Mouse (Mus musculus): ENCODE measurements around the gene Bach2. TPM values are rescaled to one million over a fixed set of nuclear protein-coding genes. Genes with fewer than 3 reads are reported as not detected.

Bach2 gene
- polyA plus RNA-seq, 1 experiment from 2014 or later = 7.7 TPM

- H3K9me3 ChIP-seq (replicated peaks) = no peaks in the 10 kb centered on the region
- H3K27me3 ChIP-seq (ENCODE audit: low read depth, poor library complexity, severe bottlenecking) = no peaks in the 10 kb centered on the region
- H3K27ac ChIP-seq (replicated peaks) = no peak overlapping the region
- no peak for DNase-seq (ENCODE audit: low spot score)
- WGBS = 91% methylated on average over 2 of the region's 2 CpGs
- H3K4me3 ChIP-seq = no peak overlapping the region
- H3K4me1 ChIP-seq = peaks cover 48% of the 10 kb centered on the region
- no peaks in the 10 kb centered on the region for H3K36me3 ChIP-seq
Measured at GRCm38 (mm10) chr4:32385121-32385520, 146.5 kb downstream of the Bach2 start.

- no peaks in the 10 kb centered on the region for H3K9me3 ChIP-seq (replicated peaks)
- no peak overlapping the region for H3K27ac ChIP-seq (replicated peaks)
- H3K36me3 ChIP-seq = peaks cover under 1% of the 10 kb centered on the region; the same call in 1 of the 2 replicates
- no peaks in the 10 kb centered on the region for H3K27me3 ChIP-seq (ENCODE audit: low read depth, poor library complexity, severe bottlenecking)
- H3K4me1 ChIP-seq = peaks cover 48% of the 10 kb centered on the region
- 94% methylated on average over 14 of the region's 14 CpGs for WGBS
- no peak overlapping the region for H3K4me3 ChIP-seq
- no peak for DNase-seq (ENCODE audit: low spot score)
Measured at GRCm38 (mm10) chr4:32385623-32386022, 147.0 kb downstream of the Bach2 start.

- no peaks in the 10 kb centered on the region for H3K9me3 ChIP-seq (replicated peaks)
- H3K27me3 ChIP-seq (ENCODE audit: low read depth, poor library complexity, severe bottlenecking) = no peaks in the 10 kb centered on the region
- peaks cover 46% of the 10 kb centered on the region for H3K4me1 ChIP-seq
- no peak overlapping the region for H3K4me3 ChIP-seq
- 88% methylated on average over 10 of the region's 10 CpGs for WGBS
- H3K27ac ChIP-seq (replicated peaks) = no peak overlapping the region
- no peak for DNase-seq (ENCODE audit: low spot score)
- peaks cover 3% of the 10 kb centered on the region; the same call in 1 of the 2 replicates for H3K36me3 ChIP-seq
Measured at GRCm38 (mm10) chr4:32386346-32386745, 147.7 kb downstream of the Bach2 start.

DNA sequence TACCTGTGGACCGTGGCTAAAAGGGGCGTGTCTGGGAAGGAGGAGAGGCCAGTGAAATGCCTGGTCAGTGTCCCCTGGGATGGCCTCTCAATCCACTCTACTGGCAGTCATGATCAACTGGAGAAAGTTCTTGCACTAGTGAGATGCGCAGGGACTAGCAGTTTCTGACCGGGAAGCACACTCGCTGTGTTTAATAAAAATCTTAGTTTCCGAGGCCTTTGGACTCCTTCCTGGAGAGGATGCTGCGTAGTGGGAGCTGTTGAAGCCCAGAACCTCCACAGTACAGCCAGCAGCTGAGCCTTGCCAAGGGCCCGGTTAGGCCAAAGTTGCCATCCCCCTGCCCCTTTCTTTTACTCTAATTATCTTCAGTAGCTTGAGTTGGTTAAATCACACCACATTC, 148.3 kb downstream of the Bach2 start:
- WGBS = 87% methylated on average over 8 of the region's 8 CpGs
- Histone ChIP-seq H3K4me1 (peaks cover 40% of the 10 kb centered on the region), H3K9me3 (replicated peaks) (no peaks in the 10 kb centered on the region), H3K36me3 (peaks cover 3% of the 10 kb centered on the region; the same call in 1 of the 2 replicates), H3K4me3 (no peak overlapping the region), H3K27me3 (ENCODE audit: low read depth, poor library complexity, severe bottlenecking) (no peaks in the 10 kb centered on the region), H3K27ac (replicated peaks) (no peak overlapping the region)
- no peak for DNase-seq (ENCODE audit: low spot score)

GRCm38 (mm10) chr4:32387479-32388240, 149.1 kb downstream of the Bach2 start:
- no peak for DNase-seq (ENCODE audit: low spot score)
- Histone ChIP-seq H3K4me3 (no peak overlapping the region), H3K4me1 (peaks cover 35% of the 10 kb centered on the region), H3K27me3 (ENCODE audit: low read depth, poor library complexity, severe bottlenecking) (no peaks in the 10 kb centered on the region), H3K9me3 (replicated peaks) (no peaks in the 10 kb centered on the region), H3K27ac (replicated peaks) (0 out of 2 replicates have a peak overlapping the region, but pooled peaks have one; percentile 6), H3K36me3 (peaks cover 3% of the 10 kb centered on the region; the same call in 1 of the 2 replicates)
- 73% methylated on average over 11 of the region's 11 CpGs for WGBS

DNA sequence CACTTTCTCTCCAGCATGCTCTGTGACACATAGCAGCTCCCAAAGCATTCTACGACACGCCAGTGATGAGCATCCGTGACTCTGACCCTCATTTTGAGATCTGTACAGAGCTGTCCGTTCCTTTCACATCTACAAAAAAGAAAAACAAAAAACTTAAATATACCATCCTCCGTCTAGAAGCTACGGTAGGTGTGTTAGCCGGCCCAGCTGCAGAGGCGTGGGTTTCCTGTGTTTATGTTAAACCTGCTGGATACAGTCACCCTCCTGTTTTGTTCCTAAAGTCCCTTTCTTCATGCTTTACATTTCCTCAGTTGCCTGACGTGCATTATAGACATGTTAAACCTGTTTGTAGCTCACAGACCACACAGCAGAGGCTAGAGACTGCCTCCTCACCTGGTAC, 150.0 kb downstream of the Bach2 start:
- no peak overlapping the region for H3K4me3 ChIP-seq
- H3K4me1 ChIP-seq = peaks cover 35% of the 10 kb centered on the region
- WGBS = 84% methylated on average over 9 of the region's 9 CpGs
- no peaks in the 10 kb centered on the region for H3K27me3 ChIP-seq (ENCODE audit: low read depth, poor library complexity, severe bottlenecking)
- H3K36me3 ChIP-seq = peaks cover 3% of the 10 kb centered on the region; the same call in 1 of the 2 replicates
- H3K27ac ChIP-seq (replicated peaks) = peak overlapping the region; percentile 0; the same call in 1 of the 2 replicates
- no peak for DNase-seq (ENCODE audit: low spot score)
- no peaks in the 10 kb centered on the region for H3K9me3 ChIP-seq (replicated peaks)

DNA sequence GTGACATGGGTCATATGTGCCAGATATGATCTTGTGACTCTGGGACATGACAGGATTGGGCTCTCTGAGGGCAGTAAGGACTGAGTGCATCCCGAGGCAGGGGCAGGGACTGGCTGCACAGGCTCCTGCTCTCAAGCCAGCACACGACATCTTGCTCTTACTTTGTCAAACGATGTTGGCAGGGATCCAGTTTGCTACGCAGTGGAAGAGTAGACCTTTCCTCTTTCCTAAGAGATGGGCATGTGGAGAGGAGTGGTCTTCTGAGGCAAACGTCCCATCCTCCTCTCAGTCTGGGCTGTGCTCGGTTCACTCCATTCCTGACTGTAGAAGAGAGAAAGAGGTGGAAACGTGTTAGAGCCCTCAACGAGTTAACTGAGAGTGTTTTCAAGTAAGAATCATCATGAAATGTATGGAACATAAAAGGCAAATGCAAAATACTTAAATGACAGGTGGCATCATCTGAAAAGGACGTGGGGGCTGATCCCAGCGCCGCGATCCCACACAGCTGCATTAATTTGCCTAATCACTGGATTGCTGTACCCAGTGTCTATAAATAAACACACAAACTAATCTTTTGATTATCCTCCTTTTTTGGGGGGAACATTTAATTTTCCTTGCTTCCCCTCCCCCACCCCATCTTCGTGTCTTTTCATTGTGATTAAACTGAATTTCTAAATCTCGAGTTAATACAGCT, 150.7 kb downstream of the Bach2 start:
- Histone ChIP-seq H3K4me1 (peaks cover 35% of the 10 kb centered on the region), H3K27ac (replicated peaks) (peak overlapping the region; percentile 0; the same call in 1 of the 2 replicates), H3K9me3 (replicated peaks) (no peaks in the 10 kb centered on the region), H3K4me3 (no peak overlapping the region), H3K36me3 (peaks cover 3% of the 10 kb centered on the region; the same call in 1 of the 2 replicates), H3K27me3 (ENCODE audit: low read depth, poor library complexity, severe bottlenecking) (no peaks in the 10 kb centered on the region)
- DNase-seq (ENCODE audit: low spot score) = no peak
- 86% methylated on average over 14 of the region's 14 CpGs for WGBS

GRCm38 (mm10) chr4:32391260-32391659, 152.7 kb downstream of the Bach2 start:
- Histone ChIP-seq H3K4me3 (no peak overlapping the region), H3K36me3 (peaks cover 3% of the 10 kb centered on the region; the same call in 1 of the 2 replicates), H3K4me1 (peaks cover 33% of the 10 kb centered on the region), H3K27ac (replicated peaks) (no peak overlapping the region), H3K27me3 (ENCODE audit: low read depth, poor library complexity, severe bottlenecking) (no peaks in the 10 kb centered on the region), H3K9me3 (replicated peaks) (no peaks in the 10 kb centered on the region)
- WGBS = 91% methylated on average over 8 of the region's 8 CpGs
- DNase-seq (ENCODE audit: low spot score) = no peak

GRCm38 (mm10) chr4:32393226-32393625, 154.6 kb downstream of the Bach2 start:
- no peak for DNase-seq (ENCODE audit: low spot score)
- no peak overlapping the region for H3K4me3 ChIP-seq
- peaks cover 3% of the 10 kb centered on the region; the same call in 1 of the 2 replicates for H3K36me3 ChIP-seq
- H3K4me1 ChIP-seq = peaks cover 15% of the 10 kb centered on the region
- 88% methylated on average over 3 of the region's 3 CpGs for WGBS
- no peaks in the 10 kb centered on the region for H3K9me3 ChIP-seq (replicated peaks)
- H3K27me3 ChIP-seq (ENCODE audit: low read depth, poor library complexity, severe bottlenecking) = no peaks in the 10 kb centered on the region
- H3K27ac ChIP-seq (replicated peaks) = no peak overlapping the region

DNA sequence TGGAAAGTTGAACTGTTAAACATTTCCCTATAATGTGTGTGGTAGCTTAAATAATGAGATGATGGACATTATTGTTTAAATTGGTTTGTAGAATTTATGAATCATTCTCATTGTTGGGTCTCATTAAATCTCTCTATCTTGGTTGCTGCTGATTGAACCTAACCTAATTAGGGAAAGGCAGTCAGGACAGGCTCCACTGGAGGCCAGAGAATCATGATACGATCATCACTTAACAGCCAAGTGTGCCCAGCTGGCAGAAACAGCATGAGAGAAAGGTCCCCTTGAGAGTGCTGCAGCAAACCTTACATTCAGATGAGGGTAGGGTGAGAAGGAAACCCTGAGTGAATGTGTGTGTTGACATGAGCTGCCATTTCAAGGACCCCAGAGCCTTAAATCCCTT, 155.3 kb downstream of the Bach2 start:
- no peak overlapping the region for H3K4me3 ChIP-seq
- no peak overlapping the region for H3K27ac ChIP-seq (replicated peaks)
- no peaks in the 10 kb centered on the region for H3K27me3 ChIP-seq (ENCODE audit: low read depth, poor library complexity, severe bottlenecking)
- H3K36me3 ChIP-seq = peaks cover 3% of the 10 kb centered on the region; the same call in 1 of the 2 replicates
- 86% methylated on average over 1 of the region's 1 CpGs for WGBS
- DNase-seq (ENCODE audit: low spot score) = no peak
- H3K4me1 ChIP-seq = peaks cover 10% of the 10 kb centered on the region
- no peaks in the 10 kb centered on the region for H3K9me3 ChIP-seq (replicated peaks)

DNA sequence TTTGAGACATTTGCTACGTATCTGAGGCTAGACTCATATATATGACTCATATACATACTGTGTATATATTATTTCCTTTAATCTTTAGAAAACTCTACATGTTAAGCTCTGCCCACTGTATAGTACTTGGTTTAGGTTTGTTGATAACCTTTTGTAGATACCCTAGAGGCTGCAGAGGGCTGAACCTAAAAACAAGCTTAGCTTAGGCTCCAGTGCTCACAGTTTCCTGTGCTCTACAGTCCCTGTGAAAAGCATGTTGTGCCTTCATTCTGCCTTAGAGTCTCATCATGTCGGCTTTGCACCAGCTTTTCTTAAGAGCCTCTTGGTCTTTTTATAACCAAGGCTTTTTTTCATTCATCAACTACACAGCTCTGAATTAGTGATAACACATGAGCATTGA, 156.2 kb downstream of the Bach2 start:
- H3K9me3 ChIP-seq (replicated peaks) = no peaks in the 10 kb centered on the region
- H3K27me3 ChIP-seq (ENCODE audit: low read depth, poor library complexity, severe bottlenecking) = no peaks in the 10 kb centered on the region
- no peak overlapping the region for H3K4me3 ChIP-seq
- 85% methylated on average over 2 of the region's 2 CpGs for WGBS
- no peak overlapping the region for H3K27ac ChIP-seq (replicated peaks)
- H3K4me1 ChIP-seq = peaks cover 3% of the 10 kb centered on the region; the same call in 1 of the 2 replicates
- DNase-seq (ENCODE audit: low spot score) = no peak
- peaks cover 3% of the 10 kb centered on the region; the same call in 1 of the 2 replicates for H3K36me3 ChIP-seq

- Histone ChIP-seq H3K4me1 (0 out of 2 replicates have a peak, but pooled peaks cover 8% of the 10 kb centered on the region), H3K27ac (replicated peaks) (no peak overlapping the region), H3K4me3 (no peak overlapping the region), H3K9me3 (replicated peaks) (no peaks in the 10 kb centered on the region), H3K27me3 (ENCODE audit: low read depth, poor library complexity, severe bottlenecking) (no peaks in the 10 kb centered on the region), H3K36me3 (no peaks in the 10 kb centered on the region)
- 93% methylated on average over 5 of the region's 5 CpGs for WGBS
- no peak for DNase-seq (ENCODE audit: low spot score)
Measured at GRCm38 (mm10) chr4:32401459-32401858, 162.9 kb downstream of the Bach2 start.

- 0 out of 2 replicates have a peak, but pooled peaks cover 8% of the 10 kb centered on the region for H3K4me1 ChIP-seq
- no peaks in the 10 kb centered on the region for H3K9me3 ChIP-seq (replicated peaks)
- no peaks in the 10 kb centered on the region for H3K27me3 ChIP-seq (ENCODE audit: low read depth, poor library complexity, severe bottlenecking)
- no peak overlapping the region for H3K27ac ChIP-seq (replicated peaks)
- WGBS = 95% methylated on average over 5 of the region's 5 CpGs
- DNase-seq (ENCODE audit: low spot score) = no peak
- H3K36me3 ChIP-seq = no peaks in the 10 kb centered on the region
- no peak overlapping the region for H3K4me3 ChIP-seq
Measured at GRCm38 (mm10) chr4:32403506-32403905, 164.9 kb downstream of the Bach2 start.

Data from midbrain, embryonic 10.5 days (tissue).